Mouse (Mus musculus): ENCODE measurements around the gene Zfp36.
A peak's percentile ranks its signal among the peaks of the same experiment; 100 is the strongest.

Zfp36 gene

DNA sequence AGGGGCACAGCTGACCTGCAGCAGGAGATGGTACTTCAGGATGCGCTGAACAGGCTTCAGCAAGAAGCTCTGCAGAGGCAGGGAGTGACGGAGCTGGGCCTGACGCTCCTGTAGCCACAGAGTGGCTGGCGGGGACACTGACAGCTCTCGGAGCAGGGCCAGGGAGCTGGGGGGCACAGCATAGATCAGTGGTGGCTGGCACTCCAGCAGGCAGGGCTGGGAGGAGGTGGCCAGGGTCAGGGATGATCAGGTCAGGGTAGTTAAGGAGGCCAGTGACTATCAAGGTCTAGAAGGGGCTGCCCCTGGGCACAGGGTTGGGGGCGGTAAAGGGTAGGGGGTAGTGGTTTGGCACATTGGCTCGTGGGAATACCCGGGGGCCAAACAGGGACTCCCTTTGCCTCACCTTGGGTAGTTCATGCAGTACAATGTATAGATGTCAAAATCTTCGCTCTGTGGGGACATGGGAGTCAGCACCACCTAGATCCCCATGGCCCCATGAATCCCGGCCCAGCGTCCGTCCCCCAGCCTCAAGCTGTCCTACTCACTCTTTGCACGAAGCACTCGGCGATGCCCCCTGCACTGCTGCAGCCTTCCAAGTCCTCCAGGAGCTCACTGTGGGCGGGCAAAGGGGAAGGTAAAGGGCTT is 11.7 kb downstream of the Zfp36 start:
- DNase-seq (ENCODE audit: low read depth, low spot score), result no peak

DNA sequence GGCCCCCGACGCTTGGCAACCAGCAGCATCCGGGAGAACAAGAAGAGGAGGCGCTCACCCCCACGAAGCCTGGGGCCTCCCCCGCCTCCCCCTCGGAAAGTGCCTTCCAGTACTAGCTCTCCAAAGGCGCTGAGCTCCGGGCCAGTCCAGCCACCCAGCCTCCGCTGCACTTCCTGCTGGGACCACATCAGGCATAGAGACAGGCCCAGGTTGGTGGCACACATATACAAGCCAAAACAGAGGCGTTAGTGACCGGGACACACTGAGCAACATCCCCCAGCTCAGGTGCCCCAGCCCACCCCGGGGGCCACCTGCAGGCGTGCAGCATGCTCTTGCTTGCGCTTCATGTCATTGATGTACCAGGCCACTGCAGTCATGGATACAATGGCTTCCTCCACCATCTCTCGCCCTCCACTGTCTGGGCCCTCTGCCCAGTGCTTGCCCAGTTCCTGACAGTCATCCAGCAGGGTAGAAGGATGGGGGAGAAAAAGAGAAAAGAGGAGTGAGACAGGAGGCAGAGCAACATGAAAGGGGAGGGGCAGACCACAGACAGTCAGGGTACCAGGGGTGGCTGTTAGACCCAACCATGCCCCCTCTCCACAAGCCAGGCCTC is 12.3 kb downstream of the Zfp36 start:
- DNase-seq (ENCODE audit: low read depth, low spot score), result no peak

DNA sequence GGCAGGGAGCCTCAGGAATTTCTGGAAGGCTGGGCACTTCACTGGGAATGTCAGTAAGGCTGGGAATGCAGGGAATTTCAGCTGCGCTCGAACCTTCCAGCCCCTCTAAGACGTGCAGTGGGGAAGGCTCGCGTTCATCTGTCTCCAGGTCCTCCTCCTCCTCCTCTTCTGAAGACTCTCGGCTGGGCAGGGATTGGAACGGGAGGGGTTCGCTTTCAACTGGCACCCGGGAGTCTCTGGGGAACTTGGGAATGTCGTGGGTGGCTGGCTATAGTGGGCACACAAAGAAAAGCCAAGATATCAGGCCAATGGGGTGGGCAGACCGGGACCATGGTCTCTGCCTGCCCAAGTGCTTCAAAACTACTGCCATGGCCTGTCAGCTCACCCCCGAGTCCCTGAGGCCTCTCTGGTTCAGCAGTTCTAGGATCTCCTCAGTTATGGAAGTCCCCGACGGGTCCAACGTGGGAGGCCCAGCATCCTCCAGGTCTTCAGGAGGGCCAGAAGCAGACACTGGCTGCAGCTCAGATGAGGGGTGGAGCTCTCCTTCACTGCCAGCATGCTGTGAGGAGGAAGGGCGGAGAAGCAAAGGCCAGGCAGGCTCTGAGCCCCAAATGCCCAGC is 17.5 kb downstream of the Zfp36 start:
- DNase-seq (ENCODE audit: low read depth, low spot score), result no peak

DNA sequence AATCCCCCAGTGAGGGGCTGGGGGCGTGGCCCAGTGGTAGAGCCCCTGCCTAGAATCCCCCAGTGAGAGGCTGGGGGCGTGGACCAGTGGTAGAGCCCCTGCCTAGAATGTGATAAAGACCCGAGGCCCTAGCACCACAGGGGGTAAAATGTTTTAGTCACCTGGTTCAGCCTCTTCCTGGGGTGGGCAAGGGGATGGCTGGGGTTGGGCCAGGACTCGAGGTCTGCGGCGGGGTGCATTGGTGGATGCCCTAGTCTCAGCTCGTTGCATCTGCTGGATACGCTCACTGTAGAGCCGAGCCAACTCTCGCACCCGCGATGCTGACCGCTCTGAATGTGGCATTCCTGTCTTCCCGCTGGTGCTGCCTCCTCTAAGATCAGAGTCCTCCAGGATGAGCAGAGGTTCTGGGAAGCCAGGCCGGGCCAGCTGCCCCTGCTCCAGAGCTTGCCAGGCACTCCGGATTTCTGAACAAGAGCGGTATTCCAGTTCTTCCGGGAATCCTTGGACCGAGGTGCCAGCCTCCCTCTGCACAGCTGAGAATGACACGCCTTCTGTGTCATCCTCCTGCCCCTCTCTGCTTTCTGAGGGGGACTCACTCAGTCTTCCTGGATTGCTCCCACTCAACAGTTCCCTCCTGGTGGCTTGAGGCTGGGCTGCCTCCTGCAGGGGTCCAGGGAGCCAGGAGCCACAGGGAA is 18.3 kb downstream of the Zfp36 start:
- DNase-seq (ENCODE audit: low read depth, low spot score), result no peak

DNA sequence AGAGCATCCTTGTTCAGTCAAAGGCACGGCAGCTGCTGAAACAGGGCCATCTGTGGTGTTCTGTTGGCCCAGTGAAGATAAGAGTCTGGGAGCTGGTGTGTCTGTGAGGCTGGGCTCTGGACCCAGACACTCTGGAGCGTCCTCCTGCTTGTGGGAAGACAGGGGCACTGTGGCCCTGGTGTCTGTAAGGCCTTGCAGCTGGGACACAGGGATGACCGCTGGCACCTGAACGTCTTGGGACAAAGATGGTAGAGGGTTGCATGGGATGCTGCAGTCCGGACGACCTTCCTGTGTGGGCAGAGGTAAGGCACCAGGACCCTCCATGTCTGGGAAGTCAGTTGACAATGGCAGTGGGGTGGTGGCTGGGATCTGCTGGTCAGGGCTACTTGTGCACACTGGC is 19.8 kb downstream of the Zfp36 start:
- DNase-seq (ENCODE audit: low read depth, low spot score), result no peak

DNA sequence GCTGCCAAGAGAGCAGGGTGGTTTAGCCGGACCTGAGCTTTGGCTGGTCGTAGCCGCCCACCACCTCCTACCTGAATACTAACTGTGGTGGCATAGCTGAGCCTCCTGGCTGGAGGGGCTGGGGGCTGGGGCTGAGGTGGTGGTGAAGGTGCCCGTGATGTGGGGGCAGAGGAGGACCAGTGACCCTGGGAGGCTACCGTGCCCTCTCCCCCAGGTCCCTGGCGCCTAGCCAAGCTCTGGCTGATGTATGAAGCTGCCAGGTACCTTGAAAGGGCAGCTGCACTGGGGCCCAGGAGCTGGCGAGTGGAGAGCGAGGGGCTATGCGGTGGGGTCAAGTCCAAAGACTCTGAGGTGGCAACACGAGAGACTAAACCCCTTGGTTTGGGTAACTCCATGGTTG is 20.2 kb downstream of the Zfp36 start:
- DNase-seq (ENCODE audit: low read depth, low spot score), result no peak

DNA sequence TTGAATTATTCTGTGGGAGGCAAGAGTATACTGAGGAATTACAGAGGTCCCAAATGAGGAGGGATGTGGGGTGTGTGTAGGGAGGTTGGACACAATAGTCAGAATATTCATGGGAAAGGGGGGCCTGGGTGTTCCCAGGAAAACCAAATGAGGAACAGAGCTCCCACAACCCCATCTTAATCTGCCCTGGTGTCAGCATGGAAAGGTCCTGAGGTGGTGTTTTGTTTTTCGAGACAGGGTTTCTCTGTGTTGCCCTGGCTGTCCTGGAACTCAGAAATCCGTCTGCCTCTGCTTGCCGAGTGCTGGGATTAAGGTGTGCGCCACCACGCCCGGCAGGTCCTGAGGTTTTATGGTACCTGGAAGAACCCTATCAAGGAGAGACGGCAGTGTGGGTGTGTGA is 21.6 kb downstream of the Zfp36 start:
- DNase-seq (ENCODE audit: low read depth, low spot score), result no peak

DNA sequence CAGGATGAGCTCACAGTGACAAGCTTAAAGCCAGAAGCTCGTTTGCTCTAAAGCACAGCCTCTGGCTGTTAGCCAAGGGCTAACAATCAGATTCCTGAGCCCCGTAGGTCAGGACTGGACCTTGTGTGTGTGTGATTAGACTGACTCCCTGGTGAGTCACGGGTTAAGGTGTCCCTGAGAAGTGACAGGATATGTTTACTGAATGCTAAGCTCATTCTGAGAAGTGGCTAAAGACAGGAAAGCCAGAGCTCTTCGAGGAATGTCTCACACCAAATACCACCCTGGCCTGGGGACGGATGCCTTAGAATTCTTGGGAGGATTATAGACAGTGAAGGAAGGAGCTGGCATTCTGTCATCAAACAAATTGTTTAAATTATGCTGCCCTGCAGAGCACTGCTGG is 22.1 kb downstream of the Zfp36 start:
- DNase-seq (ENCODE audit: low read depth, low spot score), result no peak

DNA sequence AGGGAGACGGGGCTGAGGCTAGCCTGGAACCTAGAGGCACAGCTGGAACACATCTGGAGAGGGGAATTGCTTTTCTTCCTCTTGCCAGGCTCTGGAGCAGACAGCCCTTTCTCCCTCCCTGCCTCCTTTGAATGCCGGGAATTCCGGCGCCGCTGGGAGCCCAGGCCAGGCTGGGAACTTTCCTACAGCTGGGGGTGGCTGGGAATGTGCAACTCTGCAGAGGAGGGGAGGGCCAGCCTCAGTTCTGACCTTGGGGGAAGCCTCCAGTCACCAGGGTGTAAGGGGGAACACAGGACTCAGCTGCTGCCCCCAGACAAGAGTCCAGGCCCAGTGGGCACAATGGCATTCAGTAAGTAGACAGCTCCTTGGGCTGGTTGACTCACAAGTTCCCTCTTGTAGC is 23.1 kb downstream of the Zfp36 start:
- peak; percentile 79 for DNase-seq (ENCODE audit: low read depth, low spot score)

DNA sequence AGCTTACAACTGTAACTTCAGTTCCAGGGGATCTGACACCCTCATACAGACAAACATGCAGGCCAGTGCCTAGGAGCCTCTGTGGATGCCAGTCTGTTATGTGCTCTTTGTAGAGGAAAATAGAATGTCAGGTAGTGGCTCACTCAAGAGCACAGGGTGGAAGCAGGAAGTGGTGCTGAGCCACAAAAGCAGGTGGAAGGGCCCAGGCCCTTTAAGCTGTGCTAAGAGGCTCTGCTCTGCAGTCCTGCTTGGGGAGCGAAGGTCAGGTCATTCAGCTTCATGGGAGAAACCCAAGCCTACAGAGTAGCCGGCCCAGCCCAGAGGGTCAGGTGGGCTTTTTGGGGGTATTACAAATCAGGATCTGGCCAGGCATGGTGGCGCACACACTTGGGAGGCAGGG is 24.8 kb downstream of the Zfp36 start:
- no peak for DNase-seq (ENCODE audit: low read depth, low spot score)

DNA sequence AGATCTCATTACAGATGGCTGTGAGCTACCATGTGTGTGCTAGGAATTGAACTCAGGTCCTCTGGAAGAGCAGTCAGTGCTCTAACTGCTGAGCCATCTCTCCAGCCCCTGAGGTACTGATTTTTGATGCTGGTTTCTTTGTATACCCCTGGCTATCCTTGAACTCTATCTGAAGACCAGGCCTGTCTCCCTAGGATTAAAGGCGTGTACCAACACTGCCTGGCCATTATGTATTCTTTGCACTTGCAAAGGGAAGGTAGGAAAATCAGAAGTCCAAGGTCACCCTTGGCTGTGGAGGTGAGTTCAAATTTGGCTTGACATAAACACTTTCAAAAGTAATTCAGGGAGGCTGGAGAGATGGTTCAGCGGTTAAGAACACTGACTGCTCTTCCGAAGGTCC is 25.5 kb downstream of the Zfp36 start:
- DNase-seq (ENCODE audit: low read depth, low spot score), result no peak

DNA sequence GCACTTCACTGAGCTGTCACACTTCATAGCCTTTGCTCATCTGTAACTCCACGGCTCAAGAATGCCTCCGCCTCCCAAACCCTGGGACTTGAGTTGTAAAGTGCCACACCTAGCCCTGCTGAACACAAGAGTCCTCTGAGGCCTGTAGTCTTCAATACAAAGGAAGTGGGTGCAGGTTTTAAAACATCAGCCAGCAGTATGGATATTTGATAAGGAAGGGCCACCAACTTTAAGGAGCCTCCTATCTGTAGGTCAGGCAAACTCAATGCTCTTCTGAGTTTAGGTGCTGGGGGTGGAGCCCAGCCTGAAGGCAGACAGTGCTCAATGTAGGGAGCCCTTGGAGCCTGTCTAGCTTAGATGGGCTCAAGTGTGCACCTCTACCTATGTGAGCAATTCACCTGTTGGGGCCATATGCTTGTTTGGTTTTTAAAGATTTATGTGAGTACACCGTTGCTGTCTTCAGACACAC is 25.9 kb downstream of the Zfp36 start:
- no peak for DNase-seq (ENCODE audit: low read depth, low spot score)

DNA sequence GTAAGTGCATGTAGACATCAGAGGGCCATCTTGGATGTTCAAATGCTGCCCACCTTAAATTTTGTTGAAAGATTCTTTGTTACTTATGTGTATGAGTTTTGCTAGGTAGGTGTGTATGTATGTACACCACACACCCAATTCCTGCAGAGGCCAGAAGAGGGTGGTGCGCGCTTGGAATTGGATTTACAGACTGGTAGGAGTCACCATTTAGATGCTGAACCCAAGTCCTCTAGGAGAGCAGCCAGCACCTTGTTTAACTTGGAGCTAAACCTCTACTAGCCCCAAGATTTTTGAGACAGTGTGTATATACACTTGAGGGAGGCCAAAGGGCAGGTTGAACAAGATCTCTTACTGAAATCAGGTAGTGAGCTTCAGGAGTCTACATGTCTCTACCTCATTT is 26.8 kb downstream of the Zfp36 start:
- no peak for DNase-seq (ENCODE audit: low read depth, low spot score)

DNA sequence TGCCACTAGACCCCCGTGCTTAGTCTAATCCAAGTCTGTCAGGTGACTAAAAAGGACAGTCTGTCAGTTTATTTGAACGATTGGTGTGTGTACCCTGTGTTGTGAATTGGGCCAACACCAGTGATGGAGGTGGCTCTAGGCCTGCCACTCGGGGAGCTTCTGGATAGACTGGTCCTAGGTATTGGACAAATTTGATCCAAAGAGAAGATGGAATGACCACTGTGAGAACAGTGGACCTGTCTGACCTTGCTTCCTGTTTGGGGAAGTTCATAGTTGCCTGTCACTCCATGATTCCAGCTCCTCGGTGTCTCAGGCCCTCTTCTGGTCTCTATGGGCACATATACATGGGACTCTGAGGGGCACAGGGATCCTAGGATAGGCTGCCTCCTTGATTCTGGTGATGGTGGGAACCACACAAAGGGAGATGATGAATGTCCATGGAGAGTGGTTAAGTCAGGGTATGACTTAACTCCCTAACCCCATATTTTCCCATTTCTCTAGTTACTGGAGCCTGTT is 28.3 kb downstream of the Zfp36 start:
- no peak for DNase-seq (ENCODE audit: low read depth, low spot score)

DNA sequence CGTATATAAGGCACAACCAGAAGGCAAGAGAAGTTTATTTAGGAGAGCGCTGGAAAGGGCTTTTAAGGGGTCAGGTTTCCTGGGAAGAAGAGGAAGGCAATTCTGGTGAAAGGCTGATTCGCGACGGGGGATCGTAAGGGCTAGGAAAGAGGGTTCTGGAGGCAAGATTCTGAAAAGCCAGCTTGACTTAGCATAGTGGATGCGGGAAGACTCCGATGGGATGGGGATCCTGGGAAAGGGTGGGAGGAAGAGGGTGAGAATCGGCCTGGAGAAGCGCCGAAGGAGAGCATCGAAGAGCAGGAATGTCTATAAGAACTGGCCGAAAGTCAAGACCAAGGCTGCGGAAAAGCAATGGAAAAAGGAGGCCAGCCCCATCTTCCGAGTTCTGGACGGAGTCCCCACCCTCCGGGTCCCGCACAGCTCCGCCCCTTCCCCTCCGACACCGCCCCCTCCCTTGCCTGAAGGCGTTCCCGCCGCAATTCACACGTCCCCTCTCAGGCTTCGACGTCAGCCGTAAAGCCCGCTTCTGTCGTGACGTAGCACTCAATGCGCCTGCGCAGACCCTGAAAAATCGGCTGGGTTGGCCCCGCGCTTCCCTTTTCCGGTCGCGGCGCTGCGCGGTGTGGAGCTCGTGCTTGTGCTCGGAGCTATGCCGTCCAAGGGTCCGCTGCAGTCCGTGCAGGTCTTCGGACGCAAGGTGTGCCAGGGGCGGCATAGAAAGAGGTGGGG is 29.7 kb downstream of the Zfp36 start, which contains the start of gene Rps16:
Gene Rps16, plus strand, starts transcription at position 498 of the 729 bp plus-strand sequence.
- DNase-seq (ENCODE audit: low read depth, low spot score), result peak; percentile 98

DNA sequence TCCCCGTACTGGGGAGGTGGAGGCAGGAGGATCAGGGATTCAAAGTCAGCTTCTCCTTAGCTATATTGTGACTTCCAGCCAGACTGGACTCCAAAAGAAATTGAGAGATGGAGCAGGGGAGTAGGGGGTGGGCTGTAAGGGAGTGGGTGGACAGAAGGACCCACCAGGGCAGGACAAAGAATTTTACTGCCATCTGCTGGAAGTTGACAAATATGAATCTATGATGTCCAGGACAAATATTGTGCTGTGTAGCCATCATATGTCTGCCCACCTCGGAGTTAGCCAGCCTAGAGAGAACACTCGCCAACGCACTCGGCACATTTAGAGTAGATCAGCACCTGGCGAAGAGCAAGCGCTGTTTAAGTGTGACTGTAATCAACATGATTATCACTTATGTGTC is 31.5 kb downstream of the Zfp36 start:
- no peak for DNase-seq (ENCODE audit: low read depth, low spot score)

DNA sequence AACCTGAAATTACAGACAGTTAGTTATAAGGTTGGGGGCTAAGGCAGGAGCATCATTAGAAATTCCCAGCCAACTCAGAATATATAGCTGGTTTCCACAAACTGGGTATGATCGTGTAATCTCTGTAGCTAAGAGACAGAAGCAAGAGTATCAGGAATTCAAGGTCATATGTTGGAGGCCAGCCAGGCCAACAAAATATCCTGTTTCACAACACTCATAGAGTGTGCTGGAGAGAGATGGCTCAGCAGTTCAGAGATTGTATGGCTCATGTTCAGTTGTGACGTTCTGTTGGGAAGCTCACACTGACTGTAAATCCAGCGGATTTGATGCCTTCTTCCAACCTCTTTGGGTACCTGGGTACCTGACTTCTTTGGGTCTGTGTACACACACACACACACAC is 32.3 kb downstream of the Zfp36 start:
- no peak for DNase-seq (ENCODE audit: low read depth, low spot score)

DNA sequence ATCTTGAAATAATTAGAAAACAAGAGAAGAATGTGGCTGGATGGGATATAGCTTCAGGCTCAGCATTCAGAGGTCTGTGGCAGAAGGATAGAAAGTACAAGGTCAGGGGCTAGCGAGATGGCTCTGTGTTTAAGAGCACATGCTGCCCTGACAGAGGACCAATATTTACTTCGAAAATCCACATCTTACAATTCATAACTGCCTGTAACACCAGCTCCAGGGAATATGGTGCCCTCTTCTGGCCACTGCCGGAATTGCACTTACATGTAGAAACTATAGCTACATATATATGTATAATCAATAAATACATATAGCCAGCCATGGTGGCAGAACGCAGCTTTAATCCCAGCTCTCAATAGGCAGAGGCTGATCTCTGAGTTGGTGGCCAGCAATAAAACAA is 35.4 kb downstream of the Zfp36 start:
- DNase-seq (ENCODE audit: low read depth, low spot score), result peak; percentile 83

DNA sequence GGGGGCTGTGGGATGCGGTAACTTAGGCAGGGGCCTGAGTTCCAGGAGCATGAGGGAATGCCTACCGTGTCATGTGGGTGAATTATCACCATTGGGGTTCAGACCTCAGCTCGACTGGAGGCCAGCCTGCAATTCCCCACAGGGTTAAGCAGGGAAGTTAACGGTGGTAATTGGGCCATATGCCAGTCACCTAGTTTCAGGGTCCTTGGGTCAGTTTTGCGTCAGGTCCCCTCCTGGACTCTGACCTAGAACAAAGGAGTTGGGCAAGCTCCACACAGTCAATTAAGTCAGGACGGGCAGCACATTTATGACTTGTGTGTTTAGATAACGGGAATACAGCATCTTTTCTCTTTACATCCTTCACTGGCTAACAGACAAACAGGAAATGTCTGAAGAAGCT is 38.7 kb downstream of the Zfp36 start:
- DNase-seq (ENCODE audit: low read depth, low spot score), result no peak

DNA sequence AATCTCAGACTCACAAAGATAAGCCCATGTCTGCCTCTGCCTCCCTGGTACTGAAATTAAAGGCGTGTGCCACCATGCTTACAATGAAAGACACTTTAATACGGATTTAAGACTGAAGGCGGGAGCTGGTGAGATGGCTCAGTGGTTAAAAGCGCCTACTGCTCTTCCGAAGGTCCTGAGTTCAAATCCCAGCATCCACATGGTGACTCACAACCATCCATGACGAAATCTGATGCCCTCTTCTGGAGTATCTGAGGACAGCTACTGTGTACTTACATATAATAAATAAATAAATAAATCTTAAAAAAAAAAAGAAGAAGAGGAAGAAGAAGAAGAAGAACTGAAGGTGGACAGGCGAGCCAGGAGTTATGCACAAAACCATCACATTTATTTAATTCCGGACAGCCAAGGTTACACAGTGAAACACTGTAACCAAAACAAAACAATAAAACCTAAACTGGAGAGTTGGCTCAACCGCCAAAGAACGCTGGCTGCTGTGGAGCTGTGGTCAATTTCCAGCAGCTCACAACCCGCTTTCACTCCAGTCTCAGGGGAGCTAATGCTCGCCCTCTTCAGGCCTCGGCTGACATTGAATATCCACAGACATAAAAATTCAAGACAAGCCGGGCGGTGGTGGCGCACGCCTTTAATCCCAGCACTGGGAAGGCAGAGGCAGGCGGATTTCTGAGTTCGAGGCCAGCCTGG is 40.7 kb downstream of the Zfp36 start:
- DNase-seq (ENCODE audit: low read depth, low spot score), result peak; percentile 60
